Mouse (Mus musculus): Measurements from ENCODE around the gene Tnrc6b.
"Not testable (repeated sequence)": the region's sequence is repeated elsewhere in the genome, so short reads cannot be mapped to it uniquely, and the experiment has no call there.

The Tnrc6b gene

GRCm38 (mm10) chr15:80850004-80850403 is 138.9 kb downstream of the Tnrc6b start:
- DNase-seq (ENCODE audit: low read depth): no peak

- DNase-seq (ENCODE audit: low read depth): no peak
These were observed 139.8 kb downstream of the Tnrc6b start for GRCm38 (mm10) chr15:80850682-80851475.

GRCm38 (mm10) chr15:80852122-80852521 is 141.0 kb downstream of the Tnrc6b start:
- no peak for DNase-seq (ENCODE audit: low read depth)

DNA sequence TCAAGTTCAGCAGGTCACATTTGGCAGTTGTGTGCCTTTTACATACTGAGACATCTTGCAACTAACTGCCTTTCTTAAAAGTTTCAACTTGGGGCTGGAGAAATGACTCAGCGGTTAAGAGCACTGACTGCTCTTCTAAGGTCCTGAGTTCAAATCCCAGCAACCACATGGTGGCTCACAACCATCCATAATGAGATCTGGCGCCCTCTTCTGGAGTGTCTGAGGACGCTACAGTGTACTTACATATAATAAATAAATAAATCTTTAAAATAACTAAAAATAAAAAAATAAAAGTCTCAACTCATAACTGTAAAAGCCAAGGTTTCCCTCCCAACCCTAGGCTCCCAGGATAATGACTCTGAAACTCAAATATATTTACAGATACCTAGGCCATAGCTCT is 141.4 kb downstream of the Tnrc6b start:
- DNase-seq (ENCODE audit: low read depth): not testable (repeated sequence)

DNA sequence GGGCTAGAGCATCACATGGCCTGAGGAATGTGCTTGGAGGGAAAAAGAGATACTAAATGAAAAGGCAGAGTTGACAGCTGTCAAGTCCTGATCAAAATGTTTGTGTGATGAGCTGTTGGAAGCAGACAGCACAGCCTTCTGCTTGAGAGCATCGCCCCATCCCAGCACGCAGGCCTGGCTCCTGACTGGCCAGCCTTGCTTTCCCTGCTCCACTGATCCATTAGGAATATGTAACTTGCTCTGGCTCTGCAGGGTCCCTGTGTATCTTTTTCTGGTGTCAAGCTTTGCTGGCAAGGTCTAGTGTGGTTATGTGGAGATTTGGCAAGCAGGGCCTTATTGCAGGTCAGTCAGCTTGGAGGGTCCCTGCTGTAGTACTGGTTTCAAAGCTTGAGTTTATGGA is 148.3 kb downstream of the Tnrc6b start:
- DNase-seq (ENCODE audit: low read depth): no peak

- DNase-seq (ENCODE audit: low read depth): no peak
These were observed 150.2 kb downstream of the Tnrc6b start for GRCm38 (mm10) chr15:80861302-80861701.

GRCm38 (mm10) chr15:80862027-80862426 is 150.9 kb downstream of the Tnrc6b start:
- DNase-seq (ENCODE audit: low read depth): no peak

DNA sequence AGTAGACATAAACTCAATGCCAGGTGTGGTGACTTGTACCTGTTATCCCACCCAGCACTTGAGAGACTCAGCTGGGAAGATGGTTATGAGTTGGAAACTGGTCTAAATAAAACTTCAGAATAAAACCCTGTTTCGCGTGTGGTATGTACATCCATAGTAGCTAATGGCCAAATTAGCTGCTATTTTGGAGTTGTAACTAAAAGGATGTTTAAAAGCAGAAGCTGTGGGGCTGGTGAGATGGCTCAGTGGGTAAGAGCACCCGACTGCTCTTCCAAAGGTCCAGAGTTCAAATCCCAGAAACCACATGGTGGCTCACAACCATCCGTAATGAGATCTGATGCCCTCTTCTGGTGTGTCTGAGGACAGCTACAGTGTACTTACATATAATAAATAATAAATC is 157.5 kb downstream of the Tnrc6b start:
- DNase-seq (ENCODE audit: low read depth): not testable (repeated sequence)

DNA sequence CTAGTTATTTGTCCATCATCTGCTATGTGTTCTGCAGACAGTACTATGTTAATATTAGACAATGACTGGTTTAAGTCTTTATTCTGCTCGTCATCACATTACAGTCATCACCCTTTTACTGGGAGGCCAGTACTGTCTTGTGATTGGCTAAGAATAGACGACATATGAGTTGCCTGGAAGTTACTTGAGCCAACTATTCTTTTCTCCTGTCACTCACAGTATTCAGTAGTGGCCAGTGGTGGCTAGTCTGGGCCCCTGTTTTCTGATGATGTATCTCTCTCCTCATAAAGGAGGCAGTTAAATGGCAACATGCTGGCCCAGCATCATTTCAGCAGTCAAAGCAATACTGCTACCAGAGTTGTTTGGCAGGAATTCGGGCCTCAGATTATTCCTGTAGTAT is 163.6 kb downstream of the Tnrc6b start:
- DNase-seq (ENCODE audit: low read depth): no peak

- no peak for DNase-seq (ENCODE audit: low read depth)
These were observed 165.1 kb downstream of the Tnrc6b start for GRCm38 (mm10) chr15:80876231-80876630.

DNA sequence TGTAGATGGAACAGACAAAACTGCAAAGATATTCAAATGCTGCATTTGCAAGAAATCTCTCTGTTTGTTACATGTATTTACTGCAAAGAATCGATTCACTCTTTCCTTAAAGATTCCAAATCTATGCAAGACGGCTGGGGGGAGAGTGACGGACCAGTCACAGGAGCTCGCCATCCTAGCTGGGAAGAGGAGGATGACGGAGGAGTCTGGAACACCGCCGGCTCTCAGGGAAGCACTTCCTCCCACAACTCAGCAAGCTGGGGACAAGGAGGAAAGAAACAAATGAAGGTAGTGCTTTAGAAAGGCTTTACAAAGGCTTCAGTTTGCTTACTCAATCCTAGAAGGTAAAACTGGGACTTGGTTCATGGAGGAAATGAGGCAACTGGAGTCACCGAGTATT is 173.0 kb downstream of the Tnrc6b start:
- DNase-seq (ENCODE audit: low read depth): no peak

DNA sequence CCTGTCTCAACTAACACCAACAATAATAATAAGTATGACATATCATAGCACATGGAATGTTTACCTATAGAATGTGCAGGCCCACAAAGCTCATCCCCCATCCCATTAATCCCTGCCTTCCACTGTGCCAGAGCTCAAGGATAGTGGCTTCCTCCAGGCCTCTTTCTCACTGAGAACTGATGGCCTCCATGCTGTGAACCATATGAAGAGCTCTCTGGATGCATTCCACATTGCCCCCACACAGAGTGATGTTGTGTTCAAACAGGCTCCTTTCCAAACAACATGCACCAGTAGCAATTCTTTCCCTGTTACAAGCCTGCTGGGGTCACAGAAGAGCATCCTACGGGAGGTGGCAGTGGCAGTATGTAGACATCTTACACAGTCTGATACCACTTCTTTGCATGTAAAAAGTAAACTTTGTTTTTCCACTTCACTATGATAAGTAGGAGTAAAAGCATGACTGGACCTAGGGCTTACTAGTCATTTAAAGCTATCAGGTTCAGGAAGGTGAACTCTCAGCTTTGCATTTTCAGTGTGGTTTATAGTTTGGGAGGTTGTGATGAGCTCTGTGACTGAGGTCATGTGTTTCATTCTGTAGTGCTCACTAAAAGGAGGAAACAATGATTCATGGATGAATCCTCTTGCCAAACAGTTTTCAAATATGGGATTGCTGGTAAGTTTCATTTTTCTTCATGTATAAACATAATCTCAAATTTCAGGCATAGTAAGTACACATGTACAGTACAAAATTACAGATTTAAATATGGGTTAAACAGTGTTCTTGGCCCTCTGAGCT is 175.4 kb downstream of the Tnrc6b start:
- no peak for DNase-seq (ENCODE audit: low read depth)

DNA sequence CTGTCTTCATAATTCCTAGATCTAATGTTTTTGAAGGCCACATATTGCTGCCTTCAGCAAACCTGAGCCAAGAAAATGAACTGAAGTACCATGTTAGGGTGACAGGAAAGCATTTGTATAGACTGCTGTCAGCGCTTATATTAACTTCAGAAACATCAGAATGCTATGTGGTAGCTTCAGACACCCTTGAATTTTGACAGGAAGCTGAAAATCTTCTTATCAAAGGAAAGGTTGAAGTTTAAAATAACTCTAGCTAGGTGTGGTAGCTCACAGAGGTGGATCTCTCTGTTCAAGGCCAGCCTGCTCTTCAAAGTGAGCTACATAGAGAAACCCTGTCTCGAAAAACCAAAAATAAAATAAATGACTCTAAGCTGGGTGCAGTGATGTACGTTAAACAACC is 181.2 kb downstream of the Tnrc6b start:
- DNase-seq (ENCODE audit: low read depth): no peak

- DNase-seq (ENCODE audit: low read depth): peak; percentile 25
These were observed 185.6 kb downstream of the Tnrc6b start for GRCm38 (mm10) chr15:80896741-80897140.

- DNase-seq (ENCODE audit: low read depth): no peak
These were observed 186.8 kb downstream of the Tnrc6b start for GRCm38 (mm10) chr15:80897911-80898310.

GRCm38 (mm10) chr15:80899806-80900205 is 188.7 kb downstream of the Tnrc6b start:
- no peak for DNase-seq (ENCODE audit: low read depth)

DNA sequence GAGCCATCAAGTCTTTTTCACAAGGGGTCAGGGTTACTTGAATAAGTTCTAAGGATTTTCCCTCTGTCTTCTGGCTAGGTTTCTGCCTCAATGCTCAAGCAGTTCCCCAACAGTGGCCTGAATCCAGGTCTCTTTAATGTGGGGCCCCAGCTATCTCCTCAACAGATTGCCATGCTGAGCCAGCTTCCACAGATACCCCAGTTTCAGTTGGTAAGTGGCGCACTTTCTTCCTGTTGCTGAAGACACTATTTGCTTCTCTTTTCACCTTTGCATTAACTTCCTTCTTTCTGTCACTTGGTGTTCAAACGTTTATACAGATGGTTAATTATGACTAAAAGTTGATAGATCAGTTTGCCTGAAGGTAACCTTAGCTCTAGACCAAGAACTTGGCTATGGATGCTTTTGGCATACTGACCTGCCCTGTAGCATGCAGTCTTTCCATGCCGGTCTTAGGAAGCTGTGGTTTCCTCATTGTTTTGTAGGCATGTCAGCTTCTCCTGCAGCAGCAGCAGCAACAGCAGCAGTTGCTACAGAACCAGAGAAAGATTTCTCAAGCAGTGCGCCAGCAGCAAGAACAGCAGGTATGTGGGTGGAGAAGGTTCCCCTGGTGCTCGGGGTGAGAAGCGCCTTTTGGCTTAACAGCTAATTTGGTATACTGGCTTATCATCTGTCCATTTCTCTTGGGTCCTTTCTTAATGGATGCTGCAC is 190.8 kb downstream of the Tnrc6b start:
- DNase-seq (ENCODE audit: low read depth): no peak

DNA sequence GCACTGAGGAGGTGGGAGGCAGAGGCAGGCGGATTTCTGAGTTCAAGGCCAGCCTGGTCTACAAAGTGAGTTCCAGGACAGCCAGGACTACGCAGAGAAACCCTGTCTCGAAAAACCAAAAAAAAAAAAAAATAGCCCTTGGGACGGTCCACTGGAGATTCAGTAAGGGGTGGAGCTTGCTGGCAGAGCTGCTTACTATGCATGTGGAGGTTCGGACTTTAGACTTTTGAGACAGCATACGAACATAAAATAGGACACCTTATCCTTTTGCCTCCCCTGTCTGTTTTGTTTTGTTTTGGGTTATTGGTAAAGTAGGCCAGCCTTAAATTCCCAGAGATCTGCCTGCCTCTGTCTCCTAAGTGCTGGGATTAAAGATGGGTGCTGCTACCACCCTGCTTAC is 193.7 kb downstream of the Tnrc6b start:
- not testable (repeated sequence) for DNase-seq (ENCODE audit: low read depth)

DNA sequence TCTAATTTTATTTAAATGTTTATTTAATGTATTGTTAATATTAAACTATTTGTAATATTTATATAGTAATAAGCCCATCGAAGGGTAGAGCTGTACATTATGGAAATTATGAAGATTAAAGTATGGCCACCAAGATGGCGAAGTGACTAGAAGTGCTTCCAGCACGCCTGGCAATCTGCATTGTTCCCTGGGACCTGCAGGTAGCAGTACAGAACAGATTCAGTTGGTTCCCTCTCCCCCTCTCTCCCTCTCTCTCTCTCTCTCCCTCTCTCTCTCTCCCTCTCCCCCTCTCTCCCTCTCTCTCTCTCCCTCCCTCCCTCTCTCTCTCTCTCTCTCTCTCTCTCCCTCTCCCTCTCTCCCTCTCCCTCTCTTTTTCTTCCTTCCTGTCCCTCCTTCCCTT is 199.1 kb downstream of the Tnrc6b start:
- DNase-seq (ENCODE audit: low read depth): no peak

DNA sequence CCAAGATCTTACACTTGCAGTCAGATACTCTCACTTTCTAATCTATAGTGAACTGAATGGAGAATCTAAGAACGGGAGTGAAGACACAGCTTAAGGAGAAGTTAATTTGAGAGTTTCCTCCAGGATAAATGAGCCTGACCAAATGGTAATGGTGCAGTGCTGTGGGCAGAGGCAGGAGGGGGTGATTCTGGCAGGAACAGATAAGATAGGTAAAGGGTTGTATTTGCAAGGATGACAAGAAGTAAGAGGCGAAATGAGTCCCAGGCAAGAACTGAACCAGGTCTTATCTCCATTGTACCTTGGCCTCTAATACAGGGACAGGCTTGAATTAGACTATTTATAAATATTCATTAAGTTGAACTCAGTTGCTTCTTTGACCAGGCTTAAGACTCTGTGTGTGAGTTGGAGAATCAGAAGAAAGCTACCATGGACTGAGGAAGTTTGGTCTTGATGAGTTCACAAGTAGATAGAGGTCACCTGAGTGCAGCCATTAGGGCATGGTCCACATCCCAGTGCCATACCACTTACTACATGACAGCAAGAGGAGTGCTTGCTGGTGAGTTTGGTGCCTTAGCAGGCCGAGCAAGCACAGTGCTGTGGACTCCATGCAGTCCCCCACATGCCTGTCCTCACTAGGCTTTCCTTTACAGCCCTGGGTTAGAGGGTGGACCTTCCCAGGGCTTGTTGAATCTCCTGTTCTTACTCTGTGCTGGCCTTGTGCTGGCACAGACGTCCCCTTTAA is 199.8 kb downstream of the Tnrc6b start:
- no peak for DNase-seq (ENCODE audit: low read depth)

- DNase-seq (ENCODE audit: low read depth): no peak
These were observed 201.1 kb downstream of the Tnrc6b start for GRCm38 (mm10) chr15:80912175-80912574.

DNA sequence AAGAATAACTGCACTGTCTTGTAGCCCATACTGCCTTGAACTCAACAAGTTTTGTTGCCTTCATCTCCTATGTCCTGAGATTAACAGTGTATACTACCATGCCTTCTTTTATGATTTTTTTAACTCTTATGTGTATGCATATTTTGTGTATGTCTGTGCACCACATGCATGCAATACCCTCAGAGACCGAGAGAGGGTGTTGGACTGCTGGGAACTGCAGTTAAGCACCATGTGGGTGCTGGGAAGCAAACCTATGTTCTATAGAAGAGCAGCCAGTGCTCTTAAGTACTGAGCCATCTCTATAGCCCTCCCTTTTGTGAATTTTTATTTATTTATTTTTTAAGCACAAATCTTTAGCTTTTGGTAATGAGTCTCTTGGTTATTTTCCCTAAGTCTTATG is 202.7 kb downstream of the Tnrc6b start:
- no peak for DNase-seq (ENCODE audit: low read depth)
